Mouse (Mus musculus) cerebellum, postnatal 14 days (tissue): Measurements from ENCODE around the gene Gcnt1.

Source experiments
- DNase-seq, 2 experiments: peaks; one replicate each; pipeline ENCODE4 v3.0.0; 2021; ENCODE audit warnings: mixed read lengths in 2 of 2

The Gcnt1 gene

GRCm38 (mm10) chr19:17372701-17373100 is at the start of gene Gcnt1:
Gene Gcnt1 (minus strand): TSS chr19:17372844.
- no peak for DNase-seq

GRCm38 (mm10) chr19:17417855-17418254 is 45.2 kb upstream of the Gcnt1 start:
- DNase-seq: no peak

DNA sequence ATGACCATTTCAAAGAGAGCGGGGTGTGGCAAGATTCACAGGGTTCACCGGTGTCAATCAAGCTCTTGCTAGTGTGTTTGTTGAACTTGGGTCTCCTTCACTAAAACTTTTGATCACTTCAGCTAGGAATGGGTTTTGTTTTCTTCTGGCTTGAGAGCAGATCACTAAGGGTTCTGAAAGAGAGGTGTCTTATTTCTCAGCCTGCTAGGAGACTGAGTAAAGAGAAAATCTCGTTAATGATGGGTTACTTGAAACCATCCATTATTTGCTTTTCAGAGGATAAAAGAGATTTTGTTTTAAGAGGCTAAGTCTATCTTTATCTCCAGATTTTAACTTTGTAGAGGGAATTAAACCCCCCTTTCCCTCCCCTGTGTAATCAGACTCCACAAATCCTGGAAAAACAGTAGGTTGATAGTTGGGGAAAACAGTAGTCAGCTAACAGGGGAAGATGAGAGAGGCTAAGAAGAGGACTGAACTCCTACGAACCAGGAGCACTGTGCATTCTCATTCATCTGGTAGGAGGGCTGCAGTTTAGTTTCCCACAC is 40.3 kb upstream of the Gcnt1 start:
- no peak for DNase-seq

DNA sequence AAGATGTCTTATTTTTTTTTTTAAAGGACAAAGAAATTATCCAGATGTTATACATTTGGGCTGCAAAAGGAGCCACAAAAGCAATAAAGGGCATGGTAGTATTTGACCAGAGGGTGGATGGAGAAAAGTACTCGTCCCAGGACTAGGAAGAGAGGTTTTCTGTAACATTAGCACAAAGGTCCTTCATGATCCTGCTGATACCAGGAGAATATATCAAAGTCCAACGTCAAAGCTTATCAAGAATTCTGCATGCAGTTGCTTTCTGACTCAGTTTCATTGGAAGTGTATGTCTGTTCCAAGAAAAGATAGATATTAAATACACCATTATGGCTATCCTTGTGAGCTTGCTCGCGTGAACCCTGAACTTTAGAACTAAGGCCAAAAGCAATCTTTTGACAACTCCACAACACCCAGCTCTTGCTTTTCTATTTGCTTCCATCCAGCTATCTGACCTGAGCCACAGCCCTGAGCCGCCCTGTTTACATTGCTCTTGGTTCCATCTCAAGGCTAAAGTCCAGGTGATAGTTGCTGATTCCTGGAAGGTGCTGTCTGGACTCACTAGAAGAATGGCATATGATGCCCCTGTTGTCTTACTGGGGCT is 37.9 kb upstream of the Gcnt1 start:
- DNase-seq: no peak

GRCm38 (mm10) chr19:17409351-17409750 is 36.7 kb upstream of the Gcnt1 start:
- DNase-seq: no peak

- DNase-seq: no peak
These were observed 35.9 kb upstream of the Gcnt1 start for GRCm38 (mm10) chr19:17408591-17408990.

DNA sequence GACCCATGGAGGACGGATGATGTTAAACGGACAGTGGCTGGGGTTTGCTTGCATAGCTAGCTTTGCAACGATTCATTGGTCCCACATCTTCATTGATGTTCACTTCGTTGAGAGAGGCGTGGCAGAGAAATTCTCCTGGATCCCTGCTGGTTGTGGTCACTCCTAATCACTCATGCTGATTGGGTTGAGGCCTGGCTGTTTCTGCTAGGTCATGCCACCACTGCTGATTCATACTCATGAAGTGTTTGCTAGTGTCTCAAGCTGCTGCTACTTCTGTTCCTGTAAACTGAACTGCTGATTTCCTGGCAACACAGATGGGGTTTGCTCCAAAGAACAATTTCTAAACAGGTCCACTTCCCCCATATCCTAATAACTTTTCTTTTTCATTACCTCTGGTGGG is 34.2 kb upstream of the Gcnt1 start:
- no peak for DNase-seq

- DNase-seq: no peak
These were observed 30.5 kb upstream of the Gcnt1 start for GRCm38 (mm10) chr19:17403175-17403574.

DNA sequence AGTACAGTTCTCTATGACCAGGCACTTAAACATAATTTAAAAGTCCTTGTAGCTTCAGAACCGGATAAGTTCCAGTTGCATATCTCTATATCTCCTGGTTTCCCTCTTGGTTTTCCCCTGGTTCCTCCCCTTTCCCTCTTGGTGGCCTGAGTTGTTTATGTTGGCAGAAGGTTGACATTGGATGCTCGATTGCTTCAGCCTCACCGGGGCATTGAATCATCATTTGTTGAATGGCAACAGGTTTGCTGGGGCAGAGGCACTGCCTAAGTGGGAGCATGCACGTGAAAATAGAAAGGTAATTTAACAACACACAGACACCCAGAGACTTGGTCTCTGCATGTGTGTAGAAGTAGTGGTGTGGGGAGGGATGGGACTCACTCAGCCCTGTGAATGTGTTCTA is 27.9 kb upstream of the Gcnt1 start:
- DNase-seq: no peak

DNA sequence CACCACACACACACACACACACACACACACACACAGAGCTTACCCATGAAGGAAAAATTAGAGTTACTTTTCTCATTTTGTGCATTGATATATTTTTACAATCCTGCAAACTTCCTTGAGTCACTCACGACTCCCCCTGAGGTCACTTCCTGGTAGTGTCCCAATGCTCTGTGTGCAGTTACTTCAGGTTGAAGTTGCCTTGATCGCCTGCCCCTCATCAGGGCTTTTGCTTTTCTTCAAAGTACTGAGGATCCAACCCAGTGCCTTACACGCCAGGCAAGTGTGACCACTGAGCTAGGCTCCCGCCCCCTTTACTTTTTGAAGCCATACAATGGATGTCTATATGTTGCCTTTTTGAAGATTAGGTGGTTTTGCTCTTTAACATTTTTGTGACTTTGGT is 27.3 kb upstream of the Gcnt1 start:
- DNase-seq: no peak

GRCm38 (mm10) chr19:17397922-17398321 is 25.3 kb upstream of the Gcnt1 start:
- no peak for DNase-seq

GRCm38 (mm10) chr19:17396802-17397201 is 24.2 kb upstream of the Gcnt1 start:
- no peak for DNase-seq

DNA sequence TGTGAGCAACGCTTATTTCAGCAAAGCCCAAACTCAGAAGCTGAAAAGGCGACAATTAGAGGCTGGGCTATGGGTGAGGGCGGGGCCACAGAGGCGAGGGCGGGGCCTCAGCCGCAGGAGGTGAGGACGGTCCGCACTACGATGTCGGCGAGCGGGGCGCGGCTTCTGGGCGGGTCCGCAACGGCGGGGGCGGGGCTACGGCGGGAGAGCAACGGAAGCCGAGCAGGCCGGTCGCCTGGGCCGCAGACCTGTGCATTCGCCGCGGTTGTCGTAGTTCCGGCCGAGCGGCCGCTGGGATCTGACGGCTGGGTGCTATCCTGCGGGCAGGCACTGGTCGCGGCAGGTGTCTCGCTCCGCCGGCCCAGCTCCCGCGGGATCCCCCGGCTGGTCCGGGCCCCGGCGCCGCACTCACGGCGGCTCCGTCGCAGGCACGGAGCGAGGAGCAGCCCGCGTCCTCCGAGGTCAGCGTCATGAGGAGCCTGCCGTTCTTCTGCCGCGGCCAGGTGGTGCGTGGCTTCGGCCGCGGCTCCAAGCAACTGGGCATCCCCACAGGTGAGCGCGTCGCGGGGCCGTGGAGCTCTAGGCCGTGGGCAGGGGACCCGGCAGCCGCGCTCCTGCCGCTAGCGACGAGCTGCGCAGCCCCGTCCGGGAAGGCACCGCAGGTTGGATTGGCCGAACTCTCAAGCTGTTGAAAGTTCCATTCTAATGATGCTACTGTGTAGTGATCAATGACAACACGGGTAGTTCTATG is 21.4 kb upstream of the Gcnt1 start, which contains the start of gene Rfk:
Gene Rfk, plus strand, starts transcription at position 203 of the 751 bp plus-strand sequence.
- peak; percentile 96 to 97 for DNase-seq

- DNase-seq: no peak
These were observed 20.2 kb upstream of the Gcnt1 start for GRCm38 (mm10) chr19:17392866-17393265.

DNA sequence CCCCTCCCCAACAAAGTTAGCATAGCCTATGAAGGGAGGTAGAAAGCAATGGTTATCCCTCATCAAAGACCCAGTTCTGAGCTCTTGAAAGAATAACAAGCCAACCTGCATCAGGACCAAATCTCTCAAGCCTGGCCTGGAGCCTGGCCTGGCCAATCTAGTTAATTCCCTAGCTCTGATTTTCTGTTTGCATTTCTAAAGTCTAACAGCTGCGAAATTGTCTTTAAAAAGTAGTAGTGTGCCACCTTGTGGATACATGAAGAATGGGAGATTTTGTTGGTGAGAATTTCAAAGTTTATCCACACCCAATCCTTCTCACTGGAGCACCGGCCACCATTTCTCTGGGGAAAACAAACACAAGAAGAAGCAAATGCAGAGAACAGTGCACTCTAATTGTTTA is 15.8 kb upstream of the Gcnt1 start:
- peak; percentile 48 to 62 for DNase-seq

- DNase-seq: no peak
These were observed 13.8 kb upstream of the Gcnt1 start for GRCm38 (mm10) chr19:17386424-17386823.

DNA sequence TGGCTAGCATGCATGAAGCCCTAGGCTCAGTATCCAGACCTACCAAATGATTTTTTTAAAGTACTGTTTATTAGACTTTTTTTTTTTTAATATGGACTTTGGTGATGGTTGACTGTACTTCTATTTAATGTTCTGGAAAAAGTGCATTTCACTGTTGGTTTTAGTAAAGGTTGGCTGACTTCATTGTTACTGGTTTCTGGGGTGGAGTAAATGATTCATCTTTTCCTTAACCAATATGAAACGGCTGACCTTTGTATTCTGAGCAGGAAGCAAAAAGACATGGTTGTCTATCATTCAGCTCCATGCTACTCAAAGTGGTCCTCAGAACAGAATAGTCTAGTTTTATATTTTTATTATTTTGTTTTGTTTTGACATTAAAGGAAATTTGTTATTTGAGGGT is 12.8 kb upstream of the Gcnt1 start:
- no peak for DNase-seq

DNA sequence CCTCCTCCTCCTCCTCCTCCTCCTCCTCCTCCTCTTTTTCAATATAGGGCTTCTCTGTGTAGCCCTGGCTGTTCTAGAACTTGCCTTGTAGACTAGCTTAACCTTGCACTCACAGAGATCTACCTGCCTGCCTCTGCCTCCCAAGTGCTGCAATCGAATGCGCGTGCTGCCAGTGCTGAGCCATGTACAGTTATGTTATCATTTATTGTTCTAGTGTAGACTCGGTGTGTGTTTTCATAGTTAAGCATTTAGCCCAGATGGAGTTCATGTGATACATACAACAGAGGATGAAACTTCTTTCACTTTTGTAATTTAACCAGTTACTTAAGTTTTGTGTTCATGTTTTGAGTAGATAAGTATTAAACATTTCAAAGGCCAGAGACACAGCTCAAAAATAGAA is 12.4 kb upstream of the Gcnt1 start:
- DNase-seq: no peak

DNA sequence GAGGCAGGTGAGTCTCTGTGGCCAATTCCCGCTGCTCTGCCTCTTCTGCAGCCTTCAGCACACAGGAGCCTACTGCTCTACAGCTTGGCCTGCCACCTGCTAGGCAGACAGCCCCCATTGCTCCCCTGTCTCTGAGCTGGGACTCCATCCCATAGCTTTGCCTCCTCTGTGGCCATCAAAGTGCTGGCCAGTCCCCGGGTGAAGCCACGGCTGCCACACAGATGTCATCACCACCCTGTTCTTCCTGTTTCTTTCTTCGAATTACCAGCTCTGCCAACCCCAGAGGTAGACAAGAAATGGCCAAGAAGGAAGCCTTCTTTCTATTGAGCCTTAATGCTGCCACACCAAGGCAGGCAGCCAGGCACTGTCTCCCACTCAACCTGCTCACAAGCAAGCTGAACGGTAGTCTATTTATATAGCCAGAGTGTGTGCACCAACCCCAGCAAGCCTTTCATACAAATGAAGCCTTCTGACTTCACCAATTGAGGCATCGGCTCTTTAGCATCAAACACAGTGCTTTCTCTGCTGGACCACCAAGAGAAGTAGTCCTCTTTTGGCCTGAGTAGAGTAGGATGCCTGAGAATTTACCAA is 10.3 kb upstream of the Gcnt1 start:
- DNase-seq: no peak

DNA sequence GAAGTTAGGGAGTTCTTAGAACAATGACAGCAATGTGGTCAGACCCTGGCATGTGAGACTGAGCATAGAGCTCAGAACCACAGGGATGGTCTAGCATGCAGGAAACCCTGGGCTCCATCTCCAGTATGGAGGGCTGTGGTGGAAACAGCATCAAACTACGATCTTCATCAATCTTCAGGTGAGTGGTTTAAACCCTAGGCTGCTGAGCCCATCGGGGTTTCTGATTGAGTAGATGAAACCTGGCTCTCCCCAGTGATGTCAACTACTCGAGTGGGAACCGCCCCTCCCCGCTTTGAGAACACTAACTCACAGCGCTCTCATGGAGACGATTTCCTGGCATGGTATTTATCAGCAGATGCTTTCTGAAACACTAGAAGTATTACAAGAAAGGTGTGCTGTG is 7.9 kb upstream of the Gcnt1 start:
- no peak for DNase-seq

GRCm38 (mm10) chr19:17378845-17379244 is 6.2 kb upstream of the Gcnt1 start:
- DNase-seq: no peak

- DNase-seq: no peak
These were observed 3.1 kb downstream of the Gcnt1 start for GRCm38 (mm10) chr19:17369581-17369980.

- no peak for DNase-seq
These were observed 4.1 kb downstream of the Gcnt1 start for GRCm38 (mm10) chr19:17368557-17368956.
